Mouse (Mus musculus) Patski (cell line): ENCODE results near the gene Mitd1. TPM values are rescaled to one million over a fixed set of nuclear protein-coding genes. Genes with fewer than 3 reads are reported as not detected.

Experiments used
- ATAC-seq: fragments of 100-300 bp; one replicate; pipeline ENCODE4 v1.8.0; 2021
- CTCF ChIA-PET: fragments of 350-600 bp; sonication (Branson Sonifier 250); formaldehyde crosslinking; loops from one replicate; lab custom pipeline; 2022; ENCODE audit warnings: inconsistent platforms; lab: Charles Lee
- POLR2A ChIA-PET: fragments of 350-600 bp; sonication (Branson Sonifier 250); formaldehyde crosslinking; loops from one replicate; lab custom pipeline; 2022; ENCODE audit warnings: antibody characterized with exemption, inconsistent platforms; lab: Charles Lee
- DNase-seq: peaks from one replicate; pipeline ENCODE4 v3.0.0-alpha.2; 2011; ENCODE audit warnings: low read depth, low spot score
- H3K27me3 ChIP-seq: fragments of 371-371 bp; one replicate; pipeline ENCODE4 v1.5.1; 2021
- CTCF ChIP-seq: fragments of 100-300 bp; IDR thresholded peaks from one replicate; pipeline ENCODE4 v1.5.1; 2021
- in situ Hi-C: fragments of 300-500 bp; cut with MboI; formaldehyde crosslinking; loops from 3 replicates; pipeline ENCODE4 v1.11.1; 2018; ENCODE audit warnings: low pct_unique_long_range_greater_than_20kb, mixed read lengths
- polyA plus RNA-seq: library from polyadenylated mRNA; unstranded; gene quantifications from one replicate; pipeline ENCODE4 v1.2.3, GENCODE M21; 2021

The Mitd1 gene
- polyA plus RNA-seq, 1 experiment from 2014 or later: 22.5 TPM

DNA sequence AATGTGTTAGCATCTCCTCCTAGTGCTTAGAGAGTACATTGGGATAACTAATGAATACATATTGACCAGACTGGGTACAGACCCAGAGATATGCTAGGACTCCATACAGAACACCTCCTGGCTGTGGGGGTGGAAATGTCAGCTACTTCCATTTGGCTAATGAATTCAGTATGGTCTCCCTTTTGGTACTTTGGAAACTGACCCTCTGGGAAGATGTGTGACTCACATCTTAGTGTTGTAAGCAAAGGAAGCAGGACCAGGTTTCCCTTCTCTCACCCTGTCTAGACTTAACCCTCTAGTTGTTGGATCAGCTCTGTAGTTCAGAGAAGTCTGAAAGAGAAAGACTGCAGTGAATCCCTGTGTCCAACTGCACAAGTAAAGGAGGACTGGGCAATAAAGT is 4.4 kb upstream of the Mitd1 start:
- in situ Hi-C loops: loop anchor here (5.0 kb wide), 1 partner anchor 93 kb away; no protein-coding TSS in a partner anchor
- TF ChIP-seq CTCF: no peak
- ATAC-seq (no peak), DNase-seq (no peak)
- no peaks in the 10 kb centered on the region for H3K27me3 ChIP-seq
- ChIA-PET POLR2A (no interaction called here), CTCF (no interaction called here)

DNA sequence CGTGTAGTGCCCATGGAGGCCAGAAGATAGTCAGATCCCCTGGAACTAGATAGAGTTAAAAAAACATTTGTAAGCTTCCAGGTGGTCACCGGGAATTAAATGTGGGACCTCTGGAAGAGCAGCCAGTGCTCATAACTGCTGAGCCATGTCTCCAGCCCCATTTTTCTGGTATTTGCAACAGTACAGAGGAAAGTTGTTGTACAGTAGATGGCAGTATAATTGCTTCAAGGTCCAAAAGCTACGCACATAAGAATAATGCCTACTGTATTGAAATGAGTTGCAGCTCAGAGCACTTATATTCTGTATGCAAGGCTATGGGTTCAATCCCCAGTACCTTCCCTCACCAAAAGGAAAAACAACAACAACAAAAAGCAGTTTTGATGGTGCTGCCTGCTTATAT is 1.2 kb upstream of the Mitd1 start:
- POLR2A ChIA-PET: interaction anchor here (1.2 kb wide), 1 partner anchor 18 kb away, joined by 3 read pairs; no protein-coding TSS in a partner anchor
- CTCF ChIA-PET: interaction anchor here (1.0 to 5.8 kb wide), 5 partner anchors 10 to 99 kb away, joined by 3 to 23 read pairs (median 7); partner anchors contain the start of gene Lipt1
- H3K27me3 ChIP-seq: no peaks in the 10 kb centered on the region
- ATAC-seq (no peak), DNase-seq (no peak)
- in situ Hi-C loops: loop anchor here (5.0 kb wide), 1 partner anchor 96 kb away; no protein-coding TSS in a partner anchor
- peak; percentile 62 for TF ChIP-seq CTCF

DNA sequence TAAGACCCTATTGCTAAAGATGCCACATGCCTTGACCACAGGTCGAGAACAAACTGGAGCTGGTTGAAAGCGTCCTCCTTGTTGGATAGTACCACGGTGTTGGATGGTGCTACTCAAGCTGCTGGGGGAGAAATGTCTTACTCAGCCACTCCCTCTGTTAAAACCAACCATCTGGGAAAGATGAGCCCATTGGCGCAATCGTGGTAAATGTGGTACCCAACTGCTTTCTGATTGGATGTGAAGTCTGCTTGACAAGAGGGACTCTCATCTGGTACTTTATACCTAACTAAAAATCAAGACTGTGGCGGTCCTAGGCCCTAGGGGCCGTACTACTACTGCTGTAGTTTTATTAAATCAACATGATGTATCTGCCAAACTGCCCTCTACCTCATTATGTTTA is 1.0 kb downstream of the Mitd1 start:
- DNase-seq (no peak), ATAC-seq (no peak)
- in situ Hi-C loops: no loop called here
- no peaks in the 10 kb centered on the region for H3K27me3 ChIP-seq
- no peak for TF ChIP-seq CTCF
- ChIA-PET CTCF (interaction anchor here (5.8 kb wide), 1 partner anchor 17 kb away, joined by 23 read pairs; the partner anchor contains the start of gene Lipt1), POLR2A (no interaction called here)

DNA sequence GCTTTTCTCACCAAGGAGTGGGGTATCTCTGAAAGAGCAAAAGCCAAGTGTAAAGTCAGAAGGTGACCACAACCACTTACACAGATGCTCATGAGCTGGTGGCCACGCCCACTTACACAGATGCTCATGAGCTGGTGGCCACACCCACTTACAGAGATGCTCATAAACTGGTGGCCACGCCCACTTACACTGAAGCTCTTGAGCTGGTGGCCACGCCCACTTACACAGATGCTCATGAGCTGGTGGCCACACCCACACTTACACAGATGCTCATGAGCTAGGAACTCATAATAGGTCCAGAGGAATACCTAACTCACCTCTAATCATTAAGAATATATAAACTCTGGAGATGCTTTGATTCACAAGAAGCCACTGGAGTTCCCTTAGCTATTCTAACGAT is 5.8 kb downstream of the Mitd1 start:
- no peaks in the 10 kb centered on the region for H3K27me3 ChIP-seq
- CTCF ChIA-PET: no interaction called here
- TF ChIP-seq CTCF: no peak
- ATAC-seq (no peak), DNase-seq (no peak)
- in situ Hi-C loops: no loop called here
- POLR2A ChIA-PET: no interaction called here

DNA sequence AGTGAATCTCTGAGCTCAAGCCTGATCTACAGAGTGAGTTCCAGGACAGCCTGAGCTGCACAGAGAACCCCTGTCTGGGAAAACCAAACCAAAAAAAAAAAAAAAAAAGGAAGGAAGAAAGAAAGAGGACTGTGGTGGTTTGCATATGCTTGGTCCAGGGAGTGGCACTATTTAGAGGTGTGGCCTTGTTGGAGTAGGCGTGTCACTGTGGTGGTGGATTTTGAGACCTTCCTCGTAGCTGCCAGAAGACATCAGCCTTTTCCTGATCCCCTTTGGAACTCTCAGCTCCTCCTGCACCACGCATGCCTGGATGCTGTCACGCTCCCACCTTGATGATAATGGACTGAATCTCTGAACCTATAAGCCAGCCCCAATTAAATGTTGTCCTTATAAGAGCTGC is 6.8 kb downstream of the Mitd1 start:
- H3K27me3 ChIP-seq: no peaks in the 10 kb centered on the region
- ChIA-PET POLR2A (interaction anchor here (0.7 kb wide), 1 partner anchor 101 kb away, joined by 3 read pairs; no protein-coding TSS in a partner anchor), CTCF (interaction anchor here (1.4 kb wide), 1 partner anchor 10 kb away, joined by 5 read pairs; no protein-coding TSS in a partner anchor)
- no peak for DNase-seq
- no peak for TF ChIP-seq CTCF
- no peak for ATAC-seq
- in situ Hi-C loops: no loop called here

DNA sequence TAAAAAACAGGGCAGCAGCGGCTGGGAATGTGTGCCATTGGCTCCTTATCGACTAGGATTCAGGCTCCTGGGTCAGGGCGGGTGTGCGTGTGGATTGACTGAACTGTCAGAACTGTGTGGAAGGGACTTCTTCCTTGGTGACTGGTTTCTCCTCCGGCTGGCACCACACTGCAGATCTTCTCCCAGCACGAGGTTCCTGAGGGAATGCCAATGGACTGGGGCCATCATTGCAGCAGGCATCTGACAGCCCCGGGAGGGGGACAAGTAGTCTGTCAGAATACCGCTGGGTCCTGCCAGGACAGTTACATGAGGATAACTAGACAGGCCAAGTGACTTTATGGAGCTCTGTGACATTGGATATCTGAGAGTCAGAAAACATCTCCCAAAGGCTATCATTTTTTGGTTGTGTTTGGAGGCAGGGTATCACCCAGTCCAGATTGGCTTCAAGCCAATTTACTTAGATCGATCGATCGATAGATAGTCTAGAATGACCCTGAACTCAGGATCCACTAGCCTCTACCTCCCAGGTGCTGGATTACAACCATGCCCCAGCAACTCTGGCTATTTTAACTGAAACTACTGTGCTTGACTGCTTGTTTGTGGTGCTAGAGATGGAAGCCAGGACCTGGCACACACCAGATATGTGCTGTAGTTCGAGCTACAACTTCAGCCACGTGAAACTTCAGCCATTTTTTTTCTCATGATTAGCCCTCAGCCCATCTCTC is 12.3 kb downstream of the Mitd1 start:
- ChIA-PET CTCF (no interaction called here), POLR2A (no interaction called here)
- no peak for ATAC-seq
- DNase-seq: no peak
- in situ Hi-C loops: loop anchor here (10.0 kb wide), 1 partner anchor 247 kb away; the partner anchor contains the start of gene Rev1
- no peak for TF ChIP-seq CTCF
- no peaks in the 10 kb centered on the region for H3K27me3 ChIP-seq

DNA sequence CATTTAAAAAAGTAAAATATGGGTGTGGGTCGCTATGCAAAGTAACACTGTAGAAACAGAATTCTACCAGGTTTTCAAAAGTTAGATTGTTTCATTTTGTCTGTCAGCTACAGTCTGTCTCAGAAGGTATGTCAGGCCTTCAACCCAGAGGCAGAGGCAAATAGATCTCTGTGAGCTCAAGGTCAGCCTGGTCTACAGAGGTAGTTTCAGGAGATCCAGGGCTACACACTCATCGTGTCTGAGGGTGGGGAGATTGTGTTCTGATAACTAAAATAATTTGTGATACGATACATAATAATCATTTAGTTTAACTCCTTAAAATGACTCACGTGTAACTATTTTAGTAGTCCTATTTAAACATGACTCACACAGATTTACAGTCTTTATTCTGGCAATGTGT is 17.1 kb downstream of the Mitd1 start:
- POLR2A ChIA-PET: interaction anchor here (1.0 kb wide), 1 partner anchor 18 kb away, joined by 3 read pairs; no protein-coding TSS in a partner anchor
- DNase-seq: no peak
- in situ Hi-C loops: loop anchor here (5.0 to 10.0 kb wide), 2 partner anchors 191 to 252 kb away; partner anchors contain the start of gene Rev1
- CTCF ChIA-PET: interaction anchor here (1.4 to 4.0 kb wide), 3 partner anchors 8 to 16 kb away, joined by 5 to 23 read pairs (median 7); partner anchors contain the start of genes Mitd1 and Mrpl30
- TF ChIP-seq CTCF: no peak
- H3K27me3 ChIP-seq: no peaks in the 10 kb centered on the region
- no peak for ATAC-seq

DNA sequence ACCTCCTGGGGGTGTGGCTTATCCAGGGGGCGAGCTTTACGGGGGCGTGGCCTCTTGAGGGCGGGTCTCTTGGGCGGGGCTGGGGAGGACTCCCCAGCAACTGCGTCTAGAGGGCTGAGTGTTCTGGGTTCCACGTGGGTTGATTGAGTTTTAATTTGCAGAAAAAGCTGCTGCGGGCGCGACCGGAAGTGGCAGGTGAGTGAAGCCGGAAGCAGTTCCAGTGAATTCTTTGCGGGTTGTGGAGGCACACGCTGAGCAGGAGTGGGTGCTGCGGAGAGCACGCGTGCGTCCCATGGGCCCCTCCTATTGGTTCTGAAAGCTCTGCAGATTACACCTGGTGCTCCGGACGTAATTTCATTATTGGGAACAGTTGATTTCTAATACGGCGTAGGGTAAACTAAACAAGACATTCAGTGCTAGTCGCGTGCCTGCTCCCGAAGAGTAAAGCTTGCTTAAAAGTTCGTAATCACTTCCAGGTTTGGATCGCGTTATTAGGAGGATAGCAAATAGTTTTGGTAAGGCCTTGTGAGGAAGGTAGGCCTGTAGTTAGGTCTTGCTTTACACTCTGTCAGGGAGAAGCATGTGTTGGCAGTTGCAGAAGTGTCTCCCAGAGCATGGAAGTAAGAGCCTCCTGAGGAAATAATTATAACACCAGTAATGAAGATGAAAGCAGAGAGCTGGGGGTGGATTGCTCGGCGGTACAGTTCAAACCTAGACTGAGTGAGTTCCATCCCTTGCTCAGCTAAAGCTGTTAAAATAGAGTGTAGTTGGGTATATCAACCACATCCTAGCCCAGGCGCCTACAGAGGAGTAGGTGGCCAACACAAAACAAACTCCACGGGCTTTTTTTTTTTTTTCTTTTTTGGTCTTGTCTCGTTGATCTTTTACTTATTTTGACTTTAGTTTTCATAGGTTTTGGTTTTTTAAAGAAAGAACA is 17.8 kb downstream of the Mitd1 start:
- DNase-seq (no peak), ATAC-seq (peak; percentile 88)
- in situ Hi-C loops: loop anchor here (5.0 to 10.0 kb wide), 2 partner anchors 190 to 252 kb away; partner anchors contain the start of gene Rev1
- ChIA-PET POLR2A (interaction anchor here (0.9 kb wide), 1 partner anchor 18 kb away, joined by 5 read pairs; the partner anchor contains the start of genes Mitd1 and Mrpl30), CTCF (interaction anchor here (1.4 to 4.0 kb wide), 3 partner anchors 9 to 17 kb away, joined by 5 to 23 read pairs (median 7); partner anchors contain the start of genes Mitd1 and Mrpl30)
- no peaks in the 10 kb centered on the region for H3K27me3 ChIP-seq
- TF ChIP-seq CTCF: no peak

DNA sequence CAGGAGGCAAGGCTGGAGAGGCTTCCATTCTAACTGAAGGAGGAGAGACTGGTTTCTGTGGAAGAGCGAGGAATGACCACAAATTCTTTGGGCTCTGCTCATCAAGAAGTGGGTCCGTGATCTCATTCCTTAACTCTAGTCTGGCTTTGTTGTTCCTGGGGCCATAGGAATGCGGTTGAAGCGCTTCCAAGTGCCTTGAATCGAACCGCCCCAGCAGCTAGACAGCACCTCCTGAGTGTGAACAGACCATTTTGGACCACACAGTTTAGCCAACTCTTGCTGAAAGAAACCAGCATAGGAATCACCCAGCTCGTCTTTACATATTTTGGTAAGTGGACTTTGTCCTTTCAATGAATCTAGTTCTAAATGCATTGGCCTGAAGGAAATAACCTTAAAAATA is 18.5 kb downstream of the Mitd1 start, which contains the start of gene Lipt1:
Gene Lipt1, plus strand, starts transcription at position 35 of the 400 bp plus-strand sequence.
- ChIA-PET POLR2A (interaction anchor here (0.9 kb wide), 1 partner anchor 18 kb away, joined by 5 read pairs; the partner anchor contains the start of genes Mitd1 and Mrpl30), CTCF (interaction anchor here (1.4 to 4.0 kb wide), 2 partner anchors 10 to 18 kb away, joined by 7 to 23 read pairs; partner anchors contain the start of genes Mitd1 and Mrpl30)
- in situ Hi-C loops: loop anchor here (5.0 to 10.0 kb wide), 2 partner anchors 189 to 253 kb away; partner anchors contain the start of gene Rev1
- no peak for TF ChIP-seq CTCF
- no peaks in the 10 kb centered on the region for H3K27me3 ChIP-seq
- peak; percentile 75 for ATAC-seq
- DNase-seq: no peak

DNA sequence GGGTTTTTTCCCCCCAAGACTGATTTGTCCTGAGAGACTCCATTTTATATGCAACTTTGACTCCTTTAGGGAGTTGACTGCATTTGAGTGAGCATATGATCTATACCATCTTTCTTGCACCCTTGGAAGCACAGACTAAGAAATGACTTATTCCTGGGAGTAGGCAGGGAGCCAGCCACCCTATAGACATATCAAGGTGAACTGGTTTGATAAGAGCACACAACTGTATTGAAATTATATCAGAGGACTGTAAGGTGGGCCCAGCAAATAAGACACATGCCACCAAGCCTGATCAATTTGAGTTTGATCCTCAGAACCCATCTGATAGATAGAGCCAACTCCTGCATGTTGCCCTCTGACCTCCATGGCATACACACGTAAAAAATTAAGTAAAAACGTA is 20.8 kb downstream of the Mitd1 start:
- no peak for ATAC-seq

More for the DNA sequence above, 20.8 kb downstream of the Mitd1 start:
- ChIA-PET CTCF (no interaction called here), POLR2A (no interaction called here)
- no peak for DNase-seq
- TF ChIP-seq CTCF: no peak
- no peaks in the 10 kb centered on the region for H3K27me3 ChIP-seq
- in situ Hi-C loops: no loop called here
